Mouse (Mus musculus) thymus, postnatal 25 days (tissue): ENCODE results near the gene Fgfr2.

Experiments
- DNase-seq: peaks from one replicate; pipeline ENCODE4 v3.0.0; 2022

Gene Fgfr2

GRCm38 (mm10) chr7:132307722-132308271, 815.4 kb downstream of the Fgfr2 start:
- DNase-seq, result no peak

DNA sequence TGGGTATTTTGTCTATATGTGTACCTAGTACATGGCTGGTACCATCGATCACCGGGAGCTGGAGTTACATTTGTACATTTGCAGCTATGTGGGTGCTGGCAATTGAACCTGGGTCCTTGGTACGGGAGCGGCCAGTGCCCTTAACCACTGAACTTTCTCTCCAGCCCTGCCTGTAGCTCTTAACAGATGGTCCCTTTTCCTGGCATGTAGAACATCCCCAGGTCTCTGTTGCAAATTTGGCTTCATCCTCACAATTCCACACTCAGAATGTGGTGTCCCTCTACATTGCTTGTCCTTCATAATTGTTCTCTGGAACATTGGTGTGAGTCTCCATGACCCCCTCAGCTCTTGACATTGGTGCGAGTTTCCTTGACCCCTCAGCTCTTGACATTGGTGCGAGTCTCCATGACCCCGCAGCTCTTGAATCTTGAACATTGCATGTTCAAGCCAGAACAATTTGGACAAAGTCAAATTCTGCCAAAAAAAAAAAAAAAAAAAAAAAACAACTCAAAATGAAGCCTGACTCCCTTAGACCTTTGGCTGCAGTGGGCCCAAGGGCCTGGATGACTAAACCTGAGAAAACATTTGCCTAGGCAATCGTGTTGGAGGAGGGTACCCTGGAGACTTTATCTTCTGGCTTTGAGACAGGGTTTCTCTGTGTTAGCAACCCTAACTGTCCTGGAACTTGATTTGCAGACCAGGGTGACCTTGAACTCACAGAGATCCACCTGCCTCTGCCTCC, 816.3 kb downstream of the Fgfr2 start:
- no peak for DNase-seq

DNA sequence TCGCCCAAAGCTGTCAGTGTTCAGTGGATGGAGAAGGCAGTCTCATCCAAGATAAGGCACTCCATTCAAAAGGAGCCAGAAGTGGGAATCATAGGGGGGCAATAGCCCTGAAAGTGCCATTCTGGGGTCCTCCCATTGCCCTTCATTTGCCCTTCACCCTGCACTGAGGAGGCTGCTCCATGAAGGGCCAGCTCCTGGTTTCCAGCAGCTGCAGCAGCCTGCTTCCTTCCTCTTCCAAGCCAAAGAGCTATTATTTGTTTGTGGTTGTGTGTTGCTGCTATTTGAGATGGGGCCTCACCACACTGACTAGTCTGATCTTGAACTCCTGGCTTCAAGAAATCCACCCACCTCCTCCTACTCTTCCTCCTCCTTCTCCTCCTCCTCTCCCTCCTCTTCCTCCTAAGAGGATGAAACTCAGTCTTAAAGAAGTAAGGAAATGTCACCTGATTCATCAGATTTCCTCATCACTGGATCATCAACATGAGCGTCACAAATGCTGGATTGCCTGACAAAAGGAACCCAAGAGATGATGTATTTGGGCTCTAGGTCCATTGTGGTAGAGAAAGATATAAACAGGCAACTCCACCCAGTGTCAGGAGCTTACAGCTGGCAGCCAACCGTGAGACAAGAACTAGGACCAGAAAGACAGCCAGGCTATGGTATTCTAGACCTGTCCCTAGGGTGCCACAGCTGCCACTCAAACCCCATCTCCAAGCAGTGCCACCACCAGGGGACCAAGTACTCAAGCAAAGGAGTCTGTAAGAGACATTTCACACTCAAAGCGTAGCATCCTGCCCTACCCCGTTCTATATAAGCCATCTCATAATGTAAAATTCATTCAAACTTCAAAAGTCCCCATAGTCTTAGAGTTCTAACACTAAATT, 817.4 kb downstream of the Fgfr2 start:
- no peak for DNase-seq

DNA sequence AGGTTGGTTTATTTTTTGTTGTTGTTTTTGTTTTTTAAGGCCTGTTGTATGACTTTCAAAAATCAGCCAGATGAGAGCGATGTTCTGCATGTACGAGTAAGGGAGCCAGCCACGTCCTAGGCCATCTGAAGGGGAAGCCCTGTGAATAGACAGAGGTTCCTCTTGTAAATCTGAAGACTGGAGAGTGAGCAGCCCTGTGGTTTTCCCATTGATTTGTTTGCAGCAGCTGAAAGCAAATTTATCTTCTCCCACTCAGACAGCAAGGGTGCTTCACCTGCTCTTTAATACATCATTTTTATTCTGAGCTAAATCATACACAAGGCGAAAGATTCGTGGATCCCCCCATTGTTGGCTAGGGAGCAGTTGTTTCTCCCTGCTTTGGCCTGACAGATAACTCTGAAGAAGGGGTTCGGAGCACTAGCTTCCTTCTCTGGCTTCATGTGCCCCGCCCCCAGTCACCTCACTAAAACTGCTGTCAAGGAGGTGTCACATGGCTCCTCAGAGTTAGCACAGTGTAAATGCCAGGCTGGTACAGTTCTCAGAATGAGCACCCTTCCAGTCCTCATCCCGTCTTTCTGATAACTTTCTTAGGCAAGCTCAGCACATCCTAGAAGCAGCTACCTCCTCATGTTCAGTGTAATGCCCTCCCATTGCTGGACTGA, 818.6 kb downstream of the Fgfr2 start:
- peak; percentile 60 for DNase-seq

GRCm38 (mm10) chr7:132303988-132304387, 819.2 kb downstream of the Fgfr2 start:
- DNase-seq, result peak; percentile 62

DNA sequence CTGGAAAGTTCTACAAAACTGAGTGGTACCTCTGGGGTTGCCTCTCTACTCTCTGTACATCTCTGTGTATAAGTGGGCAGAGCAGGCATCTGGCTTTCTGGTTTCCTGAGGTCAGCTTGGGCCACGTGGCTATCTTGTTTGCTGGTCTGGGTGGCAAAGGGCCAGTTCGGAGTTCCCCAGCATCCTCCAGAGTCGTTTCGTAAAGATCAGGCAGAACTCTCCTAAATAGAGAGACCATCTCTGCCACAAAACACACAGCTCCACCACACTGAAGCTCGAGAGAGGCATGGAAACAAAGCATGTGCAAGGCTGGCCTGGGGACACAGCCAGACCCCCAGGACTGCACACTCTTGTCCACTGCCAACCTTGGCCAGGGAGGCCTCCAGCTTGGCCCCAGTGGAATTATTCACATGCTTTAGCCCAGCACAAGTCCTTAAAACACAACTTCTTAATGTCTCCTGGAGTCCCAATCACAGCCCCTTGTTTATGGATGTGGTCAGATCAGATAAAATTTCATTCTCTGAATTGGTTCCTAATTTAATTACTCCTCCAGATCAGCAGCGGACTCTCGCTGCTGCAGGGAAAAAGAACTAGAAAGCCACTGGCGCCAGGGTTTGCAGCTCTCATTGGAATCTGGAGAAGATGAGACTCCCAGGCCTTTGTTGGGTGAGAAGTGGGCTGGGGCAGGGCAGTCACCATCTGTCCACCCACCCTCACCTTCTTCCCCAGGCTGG, 820.5 kb downstream of the Fgfr2 start:
- DNase-seq, result no peak

GRCm38 (mm10) chr7:132299661-132300210, 823.4 kb downstream of the Fgfr2 start:
- no peak for DNase-seq

GRCm38 (mm10) chr7:132298412-132298990, 824.6 kb downstream of the Fgfr2 start:
- no peak for DNase-seq

GRCm38 (mm10) chr7:132296661-132297443, 826.3 kb downstream of the Fgfr2 start:
- DNase-seq, result no peak

- DNase-seq, result no peak
Measured at GRCm38 (mm10) chr7:132296132-132296531, 827.0 kb downstream of the Fgfr2 start.

DNA sequence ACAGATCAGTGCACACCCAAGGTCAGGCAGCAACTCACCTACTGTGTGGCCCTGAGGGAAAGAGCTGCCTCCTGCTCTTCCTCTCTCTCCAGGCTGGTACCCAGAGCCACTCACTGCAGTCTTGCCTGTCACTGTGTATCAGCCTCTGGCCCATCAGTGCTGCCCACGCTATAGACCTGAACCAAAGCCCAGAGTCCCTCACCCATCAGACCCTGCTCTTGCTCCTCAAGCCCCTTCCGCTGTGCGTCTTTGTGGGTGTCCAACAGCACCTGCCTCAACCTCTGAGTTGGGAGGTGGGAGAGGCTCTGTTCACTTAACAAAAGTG, 835.8 kb downstream of the Fgfr2 start:
- no peak for DNase-seq

DNA sequence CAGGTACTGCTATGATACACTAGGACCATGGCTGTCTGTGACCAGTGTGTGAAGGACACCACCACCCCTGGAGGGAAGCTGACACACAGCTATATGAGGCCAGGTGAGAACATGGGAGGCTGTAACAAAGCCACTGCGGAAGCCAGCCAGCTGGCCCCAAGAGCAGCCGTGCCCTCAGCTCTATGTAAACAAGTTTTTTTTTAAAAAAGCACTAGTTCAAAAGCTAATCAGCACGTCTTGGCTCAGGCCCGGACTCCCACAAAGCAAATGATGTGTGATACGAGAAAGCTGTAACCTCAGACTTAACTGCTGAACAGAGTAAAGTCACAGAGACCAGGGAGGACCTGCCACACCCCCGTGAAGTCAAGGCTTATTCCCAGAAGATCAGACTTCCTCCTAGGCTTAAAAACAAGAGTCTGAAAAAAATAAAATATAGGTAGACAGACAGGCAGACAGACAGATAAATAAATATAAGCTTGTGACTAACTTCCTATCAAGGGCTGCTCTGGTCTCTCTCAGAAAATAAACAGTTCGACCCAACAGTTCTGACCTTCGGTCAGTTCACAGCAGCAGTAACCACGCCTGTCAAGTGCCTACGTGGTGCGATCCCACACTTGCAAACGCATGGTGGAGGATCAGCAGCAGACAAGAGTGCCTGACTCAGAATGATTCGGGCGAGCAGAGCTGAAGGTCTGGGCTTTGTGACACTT, 836.4 kb downstream of the Fgfr2 start:
- DNase-seq, result peak; percentile 40

DNA sequence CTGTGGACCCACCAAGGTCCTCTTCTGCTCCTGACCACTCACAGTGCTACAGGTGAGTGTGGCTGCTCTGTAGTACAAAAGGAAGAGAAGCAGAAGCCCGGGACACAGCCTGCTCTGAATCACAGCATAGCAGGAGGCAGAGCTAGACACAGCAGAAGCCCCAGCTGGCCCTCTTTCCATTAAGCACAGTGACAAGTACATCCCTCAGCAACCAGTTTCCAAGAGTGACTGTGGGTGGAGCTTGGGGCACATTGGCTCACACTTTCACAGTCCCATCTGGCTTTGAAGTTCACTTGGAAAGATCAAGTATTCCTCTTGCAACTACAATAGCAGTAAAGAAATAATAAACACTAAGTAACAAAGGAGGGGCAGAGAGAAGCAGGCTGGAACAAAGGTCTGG, 838.4 kb downstream of the Fgfr2 start:
- DNase-seq, result no peak

- DNase-seq, result no peak
Measured at GRCm38 (mm10) chr7:132284048-132284737, 839.0 kb downstream of the Fgfr2 start.

DNA sequence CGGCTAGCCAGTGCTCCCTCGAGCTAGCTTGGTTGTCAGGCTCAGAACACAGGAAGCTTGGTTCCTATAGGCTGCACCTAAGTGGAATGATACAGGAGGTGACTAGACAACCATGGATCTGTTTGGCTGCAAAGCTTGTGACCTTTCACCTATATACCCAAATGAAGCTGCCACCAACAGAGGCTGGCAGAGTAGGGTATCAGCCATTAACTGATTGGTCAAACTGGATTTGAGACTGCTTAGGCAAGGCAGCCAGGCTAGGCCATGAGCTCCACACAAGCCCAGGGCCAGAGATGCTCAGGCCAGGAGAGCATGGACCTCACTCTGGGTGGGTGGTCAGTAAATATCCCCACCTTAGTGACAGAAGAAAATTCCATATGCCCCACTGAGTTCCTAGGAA, 840.6 kb downstream of the Fgfr2 start:
- DNase-seq, result no peak

- DNase-seq, result no peak
Measured at GRCm38 (mm10) chr7:132282161-132282560, 841.0 kb downstream of the Fgfr2 start.

GRCm38 (mm10) chr7:132281753-132282152, 841.4 kb downstream of the Fgfr2 start:
- DNase-seq, result no peak

DNA sequence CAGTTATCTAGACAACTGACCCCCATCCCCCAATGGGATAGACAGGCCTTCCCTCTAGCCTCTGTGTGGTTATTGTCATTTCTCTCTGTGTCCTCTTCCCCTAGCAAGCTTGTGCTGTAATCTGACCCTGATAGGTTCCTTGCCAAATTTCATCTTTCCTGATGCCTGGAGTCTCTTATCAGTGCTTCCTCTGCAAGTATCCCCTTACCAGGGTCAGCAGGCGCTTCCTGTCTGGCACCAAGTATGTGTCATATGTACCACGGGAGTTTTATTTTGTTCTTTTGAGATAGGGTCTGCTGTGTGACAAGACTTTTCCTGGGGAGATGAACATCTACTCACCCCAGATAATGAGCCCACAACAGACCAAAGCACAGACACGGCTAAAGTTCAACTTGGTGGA, 844.5 kb downstream of the Fgfr2 start:
- no peak for DNase-seq

- DNase-seq, result no peak
Measured at GRCm38 (mm10) chr7:132276287-132276686, 846.9 kb downstream of the Fgfr2 start.
